ENCODE assay signal across 28 mouse cellular contexts in the genomic region with DNA sequence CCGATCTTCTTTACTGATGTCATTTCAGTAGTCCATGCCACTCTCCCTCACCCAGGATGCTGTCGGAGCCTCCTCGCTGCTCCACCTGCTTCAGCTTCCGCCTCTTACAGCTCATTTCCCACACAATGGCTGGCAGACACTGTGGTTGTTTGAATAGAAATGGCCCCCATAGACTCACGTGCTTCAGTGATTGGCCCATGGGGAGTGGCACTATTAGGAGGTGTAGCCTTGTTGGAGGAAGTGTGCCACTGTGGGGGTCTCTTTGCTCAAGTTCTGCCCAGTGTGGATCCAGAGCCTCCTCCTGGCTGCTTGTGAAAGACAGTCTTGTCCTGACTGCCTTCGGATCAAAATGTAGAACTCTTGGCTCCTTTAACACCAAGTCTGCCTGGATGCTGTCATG. TPM values are rescaled to one million over a fixed set of nuclear protein-coding genes. Genes with fewer than 3 reads are reported as not detected.
"Had no signal": no experiment of that assay in that cellular context is flagged by ENCODE, and none has a peak within 500 bp of the region (broad histone marks: within the 10 kb centered on the region; RNA-seq: fewer than 3 reads in every experiment).

No protein-coding gene starts in this region.

- H3K4me2 ChIP-seq: heart, embryonic 12.5 days; hindbrain, embryonic 12.5 days; hindbrain, embryonic 14.5 days; intestine, embryonic 15.5 days; kidney, embryonic 15.5 days; limb, embryonic 12.5 days; limb, embryonic 15.5 days; liver, embryonic 12.5 days had no signal

- ATAC-seq: forebrain, postnatal 0 days; hindbrain, postnatal 0 days; intestine, embryonic 15.5 days had no signal

- H3K27me3 ChIP-seq: heart, embryonic 12.5 days; intestine, embryonic 15.5 days; limb, embryonic 12.5 days; limb, embryonic 15.5 days had no signal

- H3K36me3 ChIP-seq: heart, embryonic 12.5 days; hindbrain, embryonic 12.5 days; intestine, embryonic 15.5 days; kidney, embryonic 15.5 days; limb, embryonic 12.5 days; limb, embryonic 15.5 days; liver, embryonic 12.5 days had no signal

- H3K27ac ChIP-seq: heart, adult 2 months; hindbrain, embryonic 12.5 days; hindbrain, embryonic 14.5 days; hindbrain, postnatal 0 days; intestine, embryonic 15.5 days; kidney, embryonic 15.5 days; kidney, postnatal 0 days; limb, embryonic 12.5 days; limb, embryonic 15.5 days; liver, embryonic 12.5 days; liver, embryonic 14.5 days had no signal

- H3K9ac ChIP-seq: forebrain, postnatal 0 days; heart, embryonic 12.5 days; hindbrain, embryonic 12.5 days; hindbrain, embryonic 14.5 days; intestine, embryonic 15.5 days; kidney, embryonic 15.5 days; limb, embryonic 12.5 days; limb, embryonic 15.5 days; liver, embryonic 12.5 days; liver, embryonic 14.5 days had no signal

- DNase-seq: forebrain, postnatal 0 days; gastrocnemius, postnatal 14 days; gastrocnemius, postnatal 36 days; heart, adult 2 months; heart, postnatal 10 days; kidney, adult 11 months; kidney, adult 2 months; kidney, adult 9 months; kidney, postnatal 14 days; kidney, postnatal 36 days; layer of hippocampus, adult 9-11 months; layer of hippocampus, postnatal 36 days; left cerebral cortex, postnatal 4 days had no signal

- H3K4me3 ChIP-seq: heart, adult 2 months; heart, embryonic 12.5 days; hindbrain, embryonic 12.5 days; intestine, embryonic 15.5 days; kidney, embryonic 15.5 days; limb, embryonic 12.5 days; limb, embryonic 15.5 days; liver, embryonic 12.5 days had no signal

- H3K9me3 ChIP-seq: heart, embryonic 12.5 days; hindbrain, embryonic 12.5 days; intestine, embryonic 15.5 days; kidney, embryonic 15.5 days; limb, embryonic 12.5 days; limb, embryonic 15.5 days; liver, embryonic 12.5 days had no signal

RNA-seq across cellular contexts. Expression of a gene that starts 14.3 kb away (rescaled TPM):
- total RNA-seq: gastrocnemius, adult 18-20 months; gastrocnemius, adult 8-10 months; gastrocnemius, postnatal 14 days; gastrocnemius, postnatal 36 days; heart, adult 2 months; heart, postnatal 10 days; heart, postnatal 25 days had no signal
- polyA plus RNA-seq: heart, adult 2 months; heart, embryonic 12.5 days; heart, embryonic 14.5 days; limb, embryonic 12.5 days had no signal
